Mouse (Mus musculus): Measurements from ENCODE around the gene Mtus2. TPM values are rescaled to one million over a fixed set of nuclear protein-coding genes. Genes with fewer than 3 reads are reported as not detected.

The Mtus2 gene
- polyA plus RNA-seq, 2 experiments from 2014 or later = 3.9 to 8.1 TPM

DNA sequence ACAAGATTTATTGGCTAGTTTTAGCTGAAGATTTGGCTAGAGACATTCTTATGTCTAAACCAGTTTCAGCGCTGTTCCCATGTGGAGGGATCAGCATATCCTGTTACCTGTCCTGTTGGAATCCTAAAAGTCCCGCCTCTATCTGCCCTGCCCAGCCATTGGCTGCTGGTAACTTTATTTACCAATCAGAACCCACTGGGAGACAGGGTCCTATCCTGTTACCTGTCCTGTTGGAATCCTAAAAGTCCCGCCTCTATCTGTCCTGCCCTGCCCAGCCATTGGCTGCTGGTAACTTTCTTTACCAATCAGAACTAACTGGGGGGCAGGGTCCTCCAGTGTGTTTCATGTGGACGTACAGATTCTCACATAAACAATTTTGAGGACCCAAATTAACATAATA, 234.3 kb downstream of the Mtus2 start:
- no peak for ATAC-seq

DNA sequence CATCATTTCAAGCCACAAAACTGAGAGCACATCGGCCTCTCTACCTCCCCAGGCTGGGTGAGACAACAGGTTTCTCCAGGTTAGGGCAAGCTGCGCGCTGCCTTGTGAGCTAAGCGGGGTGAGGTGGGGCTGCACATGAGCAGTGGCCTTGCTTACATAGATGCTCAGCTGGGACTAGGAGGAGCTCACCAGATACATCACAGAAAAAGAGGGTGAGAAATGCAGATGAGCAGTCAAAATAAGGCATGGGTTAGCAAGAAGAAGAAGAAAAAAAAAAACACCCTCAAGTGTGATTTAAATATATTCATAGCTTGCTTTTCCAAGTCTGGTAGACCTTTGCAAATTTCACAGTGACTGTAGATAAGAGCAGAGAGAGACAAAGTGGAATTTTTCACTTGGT, 254.7 kb downstream of the Mtus2 start:
- no peak for ATAC-seq

GRCm38 (mm10) chr5:148216786-148217185, 259.7 kb downstream of the Mtus2 start:
- ATAC-seq = no peak

GRCm38 (mm10) chr5:148222898-148223297, 265.8 kb downstream of the Mtus2 start:
- no peak for ATAC-seq

DNA sequence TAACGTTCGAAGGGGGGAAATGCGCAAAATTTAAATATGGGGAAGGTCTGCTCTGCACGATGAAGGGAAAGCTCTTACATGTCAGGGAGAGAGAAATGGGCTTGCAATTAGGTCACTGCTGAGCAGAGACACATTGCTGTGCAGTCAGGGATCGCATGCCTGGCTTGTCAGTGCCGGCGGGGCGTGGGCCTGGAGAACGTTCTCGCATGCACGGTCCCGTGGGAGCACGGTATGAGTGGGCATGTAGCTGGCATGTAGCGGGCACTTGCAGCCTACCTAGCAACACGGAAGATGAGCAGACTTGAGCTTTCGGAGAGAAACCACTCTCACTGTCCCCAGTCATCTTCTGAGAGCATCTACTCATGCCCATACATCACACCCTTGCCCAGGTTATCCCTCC, 266.9 kb downstream of the Mtus2 start:
- ATAC-seq = no peak

- ATAC-seq = no peak
These were observed 276.6 kb downstream of the Mtus2 start for GRCm38 (mm10) chr5:148233714-148234113.

DNA sequence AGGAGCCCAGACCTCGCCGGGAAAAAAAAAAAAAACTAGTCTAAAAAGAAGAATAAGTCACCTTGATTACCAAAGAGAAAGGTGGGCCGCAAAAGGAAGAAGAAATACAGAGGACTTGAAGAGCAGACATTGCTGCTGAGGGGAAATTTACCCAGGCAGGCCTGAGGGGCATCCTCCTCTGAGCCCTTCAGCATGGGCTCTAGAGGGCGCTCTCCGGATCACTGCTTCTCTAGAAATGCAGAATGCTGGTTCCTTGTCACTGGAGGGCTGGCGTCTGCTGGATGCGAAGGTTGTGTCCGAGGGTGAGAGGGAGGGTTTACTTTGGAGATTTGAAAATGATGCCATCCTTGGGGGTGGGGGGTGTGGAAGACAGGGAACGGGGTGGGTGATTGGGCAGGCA, 279.5 kb downstream of the Mtus2 start:
- no peak for ATAC-seq

DNA sequence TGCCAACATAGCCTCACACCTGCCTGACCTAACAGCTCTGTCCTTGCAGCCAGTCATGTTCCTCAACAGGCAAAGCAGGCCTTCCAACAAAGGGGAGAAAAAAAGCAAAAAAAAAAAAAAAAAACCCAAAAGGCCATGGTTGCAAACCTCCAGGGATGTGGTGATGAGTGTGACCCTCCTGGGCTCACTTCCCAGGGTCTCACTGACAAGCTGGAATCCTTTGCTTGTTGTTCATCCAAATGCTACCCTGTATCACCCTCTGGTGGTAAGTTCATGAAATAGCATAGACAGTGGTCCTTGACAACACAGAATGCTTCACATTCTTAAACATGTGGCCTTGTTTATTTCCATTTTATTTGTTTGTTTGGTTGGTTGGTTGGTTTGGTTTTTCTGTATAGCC, 281.9 kb downstream of the Mtus2 start:
- ATAC-seq = no peak

- no peak for ATAC-seq
These were observed 282.6 kb downstream of the Mtus2 start for GRCm38 (mm10) chr5:148239757-148240156.

DNA sequence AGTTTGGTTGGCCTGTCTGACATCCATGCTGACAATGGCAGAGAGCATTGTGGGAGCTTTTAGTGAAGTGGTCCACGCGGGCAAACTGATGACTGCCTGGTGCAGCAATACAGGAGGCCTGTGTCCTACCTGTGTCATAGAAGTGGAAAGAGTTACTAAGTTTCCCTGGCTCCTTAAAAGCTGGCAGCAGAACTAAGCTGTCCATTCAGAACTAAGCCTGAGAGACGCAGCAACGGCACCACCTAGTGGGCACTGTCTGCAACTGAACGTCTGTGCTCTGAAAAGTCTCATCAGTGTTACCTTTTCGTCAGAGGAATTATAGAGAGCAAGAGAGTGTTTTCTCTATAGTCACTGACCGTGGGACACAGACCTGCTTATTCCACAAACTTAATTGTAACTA, 284.8 kb downstream of the Mtus2 start:
- ATAC-seq = no peak

DNA sequence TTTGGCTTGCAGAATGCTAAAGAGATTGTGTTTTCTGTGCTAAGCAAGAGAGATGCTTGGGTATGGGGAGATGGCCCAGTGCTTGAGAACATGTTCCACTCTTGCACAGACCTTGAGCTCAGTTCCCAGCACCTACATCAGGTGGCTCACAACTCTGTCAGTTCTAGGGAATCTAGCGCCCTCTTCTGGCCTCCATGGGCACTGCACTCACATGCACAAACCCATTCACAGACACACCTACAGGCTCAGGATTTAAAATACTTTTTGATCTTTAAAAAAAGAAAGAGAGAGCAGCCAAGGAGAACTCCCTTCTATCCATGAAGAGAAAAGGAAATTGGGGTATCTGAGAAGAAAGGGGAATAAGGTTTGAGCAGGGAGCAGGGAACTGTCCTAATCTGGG, 287.4 kb downstream of the Mtus2 start:
- ATAC-seq = no peak

- ATAC-seq = no peak
These were observed 288.3 kb downstream of the Mtus2 start for GRCm38 (mm10) chr5:148245386-148245785.

GRCm38 (mm10) chr5:148248236-148248635, 291.1 kb downstream of the Mtus2 start:
- no peak for ATAC-seq

GRCm38 (mm10) chr5:148251847-148252246, 294.7 kb downstream of the Mtus2 start:
- ATAC-seq = no peak

- no peak for ATAC-seq
These were observed 304.9 kb downstream of the Mtus2 start for GRCm38 (mm10) chr5:148262016-148262415.

DNA sequence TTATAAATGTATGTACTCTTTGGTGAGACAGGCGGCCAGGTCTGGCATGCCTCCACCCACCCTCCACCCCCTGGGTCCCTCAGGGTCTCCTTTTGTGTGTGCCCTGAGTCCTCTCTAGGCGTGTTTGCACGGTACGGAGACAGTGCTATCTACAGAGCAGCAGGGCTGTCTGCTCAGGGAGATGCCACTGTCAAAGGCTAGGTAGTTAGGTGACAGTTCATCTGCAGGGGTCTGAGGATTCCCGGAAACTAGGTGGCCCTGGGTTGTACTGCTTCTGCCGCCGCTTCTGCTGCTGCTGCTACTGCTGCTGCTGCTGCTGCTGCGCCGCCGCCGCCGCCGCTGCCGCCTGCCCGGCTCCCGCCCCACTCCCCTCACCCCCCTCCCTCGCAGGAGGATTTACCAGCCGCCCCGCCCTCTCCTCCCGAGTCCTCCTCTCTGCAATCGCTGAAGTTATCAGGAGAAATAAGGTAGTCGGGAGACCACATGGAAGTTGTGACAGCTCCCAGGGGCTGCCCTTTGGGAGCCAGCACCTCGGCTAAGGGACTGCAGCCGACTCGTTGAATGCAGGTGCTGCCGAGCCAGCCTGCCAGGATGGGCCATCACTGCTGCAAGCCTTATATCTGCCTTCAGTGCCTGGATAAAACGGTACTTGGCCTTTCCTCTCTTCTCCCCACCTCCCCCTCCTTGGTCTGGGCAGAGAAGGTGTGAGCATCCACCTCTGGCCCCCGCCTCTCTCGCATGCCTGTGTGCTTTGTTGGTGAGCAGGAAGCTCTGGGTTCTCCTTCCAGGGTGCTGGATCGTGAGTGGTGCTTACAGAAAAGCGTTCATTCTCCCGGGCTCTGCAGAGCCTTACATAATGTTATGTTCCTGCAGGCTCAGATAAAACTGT, 307.9 kb downstream of the Mtus2 start:
- ATAC-seq = no peak

- no peak for ATAC-seq
These were observed 309.7 kb downstream of the Mtus2 start for GRCm38 (mm10) chr5:148266841-148267240.

DNA sequence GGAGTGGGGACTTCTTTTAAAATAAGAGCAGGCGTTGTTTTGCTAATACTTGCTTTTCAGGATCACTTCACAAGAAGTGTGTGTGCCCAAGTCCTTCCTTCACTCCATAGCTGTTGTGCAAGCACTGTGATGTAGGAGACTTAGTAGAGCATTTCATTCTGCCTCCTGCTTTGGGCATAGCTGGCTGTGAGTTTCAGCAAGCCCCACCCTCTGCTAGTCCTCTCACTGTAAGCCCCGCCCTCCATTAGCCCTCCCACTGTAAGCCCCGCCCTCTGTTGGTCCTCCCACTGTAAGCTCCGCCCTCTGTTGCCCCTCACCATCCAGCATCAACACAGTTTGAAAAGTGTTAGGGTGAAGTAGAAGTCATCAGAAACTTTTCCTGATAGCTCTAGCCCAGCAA, 310.3 kb downstream of the Mtus2 start:
- no peak for ATAC-seq

GRCm38 (mm10) chr5:148272065-148272464, 314.9 kb downstream of the Mtus2 start:
- no peak for ATAC-seq

DNA sequence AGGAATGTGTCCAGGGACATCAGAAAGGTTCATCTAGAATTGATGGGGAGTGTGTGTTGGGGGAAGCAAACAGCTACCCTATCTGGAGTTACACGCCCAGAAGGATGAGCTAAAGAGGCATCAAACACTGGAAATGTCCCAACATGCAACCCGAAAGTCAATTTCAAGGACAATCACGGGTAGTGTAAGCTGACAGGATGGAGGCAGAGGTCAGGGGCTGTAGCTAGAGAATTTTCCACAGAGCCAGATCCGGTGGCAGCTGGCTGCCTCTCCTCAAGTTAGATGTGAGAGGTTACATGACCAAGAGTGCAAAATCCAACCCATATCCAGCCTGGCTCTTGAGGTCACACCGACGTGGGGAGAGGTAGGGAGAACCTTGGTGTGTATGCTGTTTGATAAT, 315.7 kb downstream of the Mtus2 start:
- no peak for ATAC-seq

DNA sequence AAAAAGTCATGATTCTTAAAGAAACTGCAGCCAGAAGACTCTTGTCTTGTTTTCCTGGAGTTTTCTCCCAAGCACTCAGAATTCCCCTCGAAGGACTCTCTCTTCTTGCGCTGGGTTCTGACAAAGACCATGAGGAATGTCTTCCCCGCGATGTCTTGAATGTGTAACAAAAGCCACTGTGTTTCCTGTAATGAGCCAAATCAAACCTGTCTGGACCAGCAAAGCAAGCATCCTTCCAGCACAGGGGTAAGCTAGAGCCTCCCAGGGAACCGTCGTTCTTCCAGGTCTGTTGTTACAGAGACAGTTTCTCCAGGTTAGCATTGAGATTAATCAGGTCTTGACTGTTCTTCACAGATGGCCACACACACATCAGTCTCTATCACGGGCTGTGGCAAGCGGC, 321.1 kb downstream of the Mtus2 start:
- ATAC-seq = no peak

GRCm38 (mm10) chr5:148280321-148280720, 323.2 kb downstream of the Mtus2 start:
- no peak for ATAC-seq

GRCm38 (mm10) chr5:148282093-148282492, 325.0 kb downstream of the Mtus2 start:
- no peak for ATAC-seq

DNA sequence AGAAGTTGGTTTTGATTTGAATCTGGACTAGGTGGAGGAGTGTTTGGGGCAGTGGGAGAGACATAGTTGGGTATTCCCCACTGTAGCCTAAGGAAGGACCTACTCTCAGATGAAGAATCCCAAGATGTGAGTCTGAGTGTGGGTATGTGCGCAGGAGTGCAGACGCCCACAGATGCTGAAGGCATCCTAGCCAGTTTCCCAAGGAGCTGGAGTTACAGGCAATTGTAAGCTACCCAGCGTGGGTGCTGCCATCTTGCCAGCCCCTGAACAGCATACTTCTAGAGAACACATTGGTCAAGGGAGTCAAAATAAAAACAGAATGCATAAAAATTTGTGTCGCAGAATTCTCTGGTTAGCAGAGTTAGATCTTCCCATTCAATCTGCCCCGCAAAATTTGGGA, 325.5 kb downstream of the Mtus2 start:
- ATAC-seq = no peak

DNA sequence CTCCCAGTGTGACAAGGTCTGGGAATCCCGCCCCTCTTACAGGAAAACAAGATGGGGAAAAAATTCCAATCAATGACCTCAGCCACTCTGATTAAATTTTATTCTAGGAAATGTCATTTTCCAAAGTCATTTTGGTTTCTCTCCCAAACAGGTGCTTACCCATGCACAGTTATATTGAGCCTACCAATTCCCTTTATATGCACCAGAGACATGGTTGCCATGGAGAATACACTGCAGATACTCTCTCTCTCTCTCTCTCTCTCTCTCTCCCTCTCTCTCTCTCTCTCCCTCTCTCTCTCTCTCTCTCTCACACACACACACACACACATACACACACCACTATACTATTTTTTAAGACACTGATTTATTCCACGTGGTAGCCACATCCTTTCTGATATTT, 326.1 kb downstream of the Mtus2 start:
- no peak for ATAC-seq
